Mouse (Mus musculus): ENCODE measurements around the gene Gm45021.

Gene Gm45021

GRCm38 (mm10) chr6:48635105-48635504, 45.7 kb downstream of the Gm45021 start:
- in situ Hi-C loops (cut with MboI; ENCODE audit: low pct_unique_long_range_greater_than_20kb in 1 of 2, low sequenced_read_pairs in 2 of 2, unreplicated experiment in 1 of 2): loop anchor here in 1 of 2 experiments (10.0 kb wide), 1 partner anchor 90 kb away; no protein-coding TSS in a partner anchor

- in situ Hi-C loops (cut with MboI; ENCODE audit: low pct_unique_long_range_greater_than_20kb in 1 of 2, low sequenced_read_pairs in 2 of 2, unreplicated experiment in 1 of 2): loop anchor here in 1 of 2 experiments (10.0 kb wide), 1 partner anchor 92 kb away; no protein-coding TSS in a partner anchor
These were observed 47.1 kb downstream of the Gm45021 start for GRCm38 (mm10) chr6:48636515-48636914.

- in situ Hi-C loops (cut with MboI; ENCODE audit: low pct_unique_long_range_greater_than_20kb in 1 of 2, low sequenced_read_pairs in 2 of 2, unreplicated experiment in 1 of 2): loop anchor here in 1 of 2 experiments (10.0 kb wide), 1 partner anchor 93 kb away; no protein-coding TSS in a partner anchor
These were observed 48.5 kb downstream of the Gm45021 start for GRCm38 (mm10) chr6:48637811-48638500.

GRCm38 (mm10) chr6:48638553-48638952, 49.1 kb downstream of the Gm45021 start:
- in situ Hi-C loops (cut with MboI; ENCODE audit: low pct_unique_long_range_greater_than_20kb in 1 of 2, low sequenced_read_pairs in 2 of 2, unreplicated experiment in 1 of 2): loop anchor here in 1 of 2 experiments (10.0 kb wide), 1 partner anchor 94 kb away; no protein-coding TSS in a partner anchor

- in situ Hi-C loops (cut with MboI; ENCODE audit: low pct_unique_long_range_greater_than_20kb in 1 of 2, low sequenced_read_pairs in 2 of 2, unreplicated experiment in 1 of 2): loop anchor here in 1 of 2 experiments (10.0 kb wide), 1 partner anchor 123 kb away; no protein-coding TSS in a partner anchor
These were observed 52.0 kb downstream of the Gm45021 start for GRCm38 (mm10) chr6:48641391-48641790.

- in situ Hi-C loops (cut with MboI; ENCODE audit: low pct_unique_long_range_greater_than_20kb in 1 of 2, low sequenced_read_pairs in 2 of 2, unreplicated experiment in 1 of 2): loop anchor here in 1 of 2 experiments (10.0 kb wide), 1 partner anchor 122 kb away; no protein-coding TSS in a partner anchor
These were observed 53.4 kb downstream of the Gm45021 start for GRCm38 (mm10) chr6:48642764-48643292.

GRCm38 (mm10) chr6:48645660-48646308, 56.4 kb downstream of the Gm45021 start:
- in situ Hi-C loops (cut with MboI; ENCODE audit: low pct_unique_long_range_greater_than_20kb in 1 of 2, low sequenced_read_pairs in 2 of 2, unreplicated experiment in 1 of 2): loop anchor here in 1 of 2 experiments (10.0 kb wide), 1 partner anchor 119 kb away; no protein-coding TSS in a partner anchor

- in situ Hi-C loops (cut with MboI; ENCODE audit: low pct_unique_long_range_greater_than_20kb in 1 of 2, low sequenced_read_pairs in 2 of 2, unreplicated experiment in 1 of 2): loop anchor here in 1 of 2 experiments (10.0 kb wide), 1 partner anchor 119 kb away; no protein-coding TSS in a partner anchor
These were observed 56.9 kb downstream of the Gm45021 start for GRCm38 (mm10) chr6:48646309-48646690.

- in situ Hi-C loops (cut with MboI; ENCODE audit: low pct_unique_long_range_greater_than_20kb in 1 of 2, low sequenced_read_pairs in 2 of 2, unreplicated experiment in 1 of 2): loop anchor here in 1 of 2 experiments (10.0 kb wide), 1 partner anchor 118 kb away; no protein-coding TSS in a partner anchor
These were observed 57.6 kb downstream of the Gm45021 start, which contains the start of gene Gimap8 for GRCm38 (mm10) chr6:48646995-48647394. Gimap8 (plus strand) TSS chr6:48647234.

- in situ Hi-C loops (cut with MboI; ENCODE audit: low pct_unique_long_range_greater_than_20kb in 1 of 2, low sequenced_read_pairs in 2 of 2, unreplicated experiment in 1 of 2): loop anchor here in 1 of 2 experiments (10.0 kb wide), 1 partner anchor 117 kb away; no protein-coding TSS in a partner anchor
These were observed 58.2 kb downstream of the Gm45021 start for GRCm38 (mm10) chr6:48647611-48648010.

- in situ Hi-C loops (cut with MboI; ENCODE audit: low pct_unique_long_range_greater_than_20kb in 1 of 2, low sequenced_read_pairs in 2 of 2, unreplicated experiment in 1 of 2): loop anchor here in 1 of 2 experiments (10.0 kb wide), 1 partner anchor 116 kb away; no protein-coding TSS in a partner anchor
These were observed 59.4 kb downstream of the Gm45021 start for GRCm38 (mm10) chr6:48648779-48649178.

GRCm38 (mm10) chr6:48650041-48650440, 60.6 kb downstream of the Gm45021 start:
- in situ Hi-C loops (cut with MboI; ENCODE audit: low pct_unique_long_range_greater_than_20kb in 1 of 2, low sequenced_read_pairs in 2 of 2, unreplicated experiment in 1 of 2): no loop called here

- in situ Hi-C loops (cut with MboI; ENCODE audit: low pct_unique_long_range_greater_than_20kb in 1 of 2, low sequenced_read_pairs in 2 of 2, unreplicated experiment in 1 of 2): no loop called here
These were observed 69.3 kb downstream of the Gm45021 start for GRCm38 (mm10) chr6:48658721-48659120.
